Mouse (Mus musculus) CH12.LX (cell line): Measurements from ENCODE around the gene Zbtb20. TPM values are rescaled to one million over a fixed set of nuclear protein-coding genes. Genes with fewer than 3 reads are reported as not detected.

Experiments
- DNase-seq: peaks from one replicate; pipeline ENCODE4 v3.0.0-alpha.2; 2013; ENCODE audit errors: extremely low read depth
- H3K27ac ChIP-seq: 2 replicates; pipeline ENCODE4 v1.5.1; 2012; ENCODE audit warnings: low read depth, mild to moderate bottlenecking, control low read depth, moderate library complexity; ENCODE audit not compliant: insufficient read depth
- H3K27me3 ChIP-seq: replicated peaks from 2 replicates; pipeline ENCODE3; 2012; ENCODE audit warnings: inconsistent platforms
- H3K36me3 ChIP-seq, 2 experiments: replicated peaks in 1 of 2; 2 replicates each; pipeline versions ENCODE3 to v1.6.1; 2012; ENCODE audit warnings: inconsistent platforms in 1 of 2, low read length in 1 of 2, mild to moderate bottlenecking in 1 of 2, mixed read lengths in 1 of 2, moderate library complexity in 1 of 2; ENCODE audit not compliant: control insufficient read depth in 1 of 2, insufficient read depth in 1 of 2
- H3K4me1 ChIP-seq, 2 experiments: 2 replicates each; pipeline ENCODE4 v1.6.1; 2012; ENCODE audit warnings: inconsistent platforms in 1 of 2, moderate library complexity in 1 of 2; ENCODE audit not compliant: insufficient read depth in 2 of 2, control insufficient read depth in 1 of 2
- H3K4me2 ChIP-seq: 2 replicates; pipeline ENCODE4 v1.6.1; 2012; ENCODE audit warnings: low read depth, mild to moderate bottlenecking, control low read depth; ENCODE audit not compliant: poor library complexity, insufficient read depth, severe bottlenecking
- H3K4me3 ChIP-seq, 3 experiments: fragments of 150-350 bp in 1 of 3; sonication (generic) in 1 of 3; replicated peaks in 1 of 3; 2 replicates each; pipeline versions ENCODE3 to v1.5.1; 2011 to 2012; ENCODE audit warnings: low read depth in 2 of 3, low read length in 2 of 3, mild to moderate bottlenecking in 2 of 3, moderate library complexity in 2 of 3, control low read depth in 1 of 3, improper control_type of control experiment in 1 of 3, inconsistent platforms in 1 of 3, mixed read lengths in 1 of 3; ENCODE audit not compliant: poor library complexity in 1 of 3
- H3K79me2 ChIP-seq: replicated peaks from 2 replicates; pipeline ENCODE4 v1.6.1; 2012; ENCODE audit warnings: mild to moderate bottlenecking, moderate library complexity; ENCODE audit not compliant: control insufficient read depth, poor library complexity, insufficient read depth, severe bottlenecking; ENCODE audit errors: extremely low read depth
- H3K9ac ChIP-seq: 2 replicates; pipeline ENCODE4 v1.6.1; 2012; ENCODE audit warnings: low read depth, mild to moderate bottlenecking, control low read depth, moderate library complexity; ENCODE audit not compliant: insufficient read depth
- H3K9me3 ChIP-seq: replicated peaks from 2 replicates; pipeline ENCODE3; 2012; ENCODE audit warnings: low read length, inconsistent platforms, mixed read lengths
- BHLHE40 ChIP-seq: IDR thresholded peaks from 2 replicates; pipeline ENCODE4 v1.6.1; 2011; ENCODE audit warnings: mild to moderate bottlenecking, low read depth, low read length, improper control_type of control experiment
- CHD2 ChIP-seq: IDR thresholded peaks from 2 replicates; pipeline ENCODE4 v1.6.1; 2011; ENCODE audit warnings: low read length, improper control_type of control experiment
- CTCF ChIP-seq, 2 experiments: IDR thresholded peaks in 1 of 2; conservative IDR thresholded peaks in 1 of 2; 2 replicates each; pipeline ENCODE4 v1.5.1; 2011 to 2012; ENCODE audit warnings: low read depth in 2 of 2, low read length in 2 of 2, improper control_type of control experiment in 1 of 2, inconsistent platforms in 1 of 2, mild to moderate bottlenecking in 1 of 2, moderate library complexity in 1 of 2
- ETS1 ChIP-seq: conservative IDR thresholded peaks from 2 replicates; pipeline ENCODE4 v1.6.1; 2012; ENCODE audit warnings: low read depth, mild to moderate bottlenecking, inconsistent platforms, low read length, improper control_type of control experiment, moderate library complexity
- GABPA ChIP-seq: IDR thresholded peaks from 2 replicates; pipeline ENCODE4 v1.6.1; 2012; ENCODE audit warnings: low read depth, low read length, improper control_type of control experiment, inconsistent platforms; ENCODE audit not compliant: insufficient replicate concordance
- KAT2A ChIP-seq: IDR thresholded peaks from 2 replicates; pipeline ENCODE4 v1.6.1; 2012; ENCODE audit warnings: low read length, improper control_type of control experiment, inconsistent platforms; ENCODE audit not compliant: insufficient replicate concordance
- MAX ChIP-seq: IDR thresholded peaks from 2 replicates; pipeline ENCODE4 v1.6.1; 2011; ENCODE audit warnings: low read length, improper control_type of control experiment
- MAZ ChIP-seq: IDR thresholded peaks from 2 replicates; pipeline ENCODE4 v1.6.1; 2012; ENCODE audit warnings: low read depth, mild to moderate bottlenecking, inconsistent platforms, low read length, improper control_type of control experiment, moderate library complexity
- MEF2A ChIP-seq: IDR thresholded peaks from 2 replicates; pipeline ENCODE4 v1.6.1; 2014; ENCODE audit warnings: low read depth, mild to moderate bottlenecking, inconsistent platforms, low read length, improper control_type of control experiment, borderline replicate concordance
- MYC ChIP-seq: IDR thresholded peaks from 2 replicates; pipeline ENCODE4 v1.6.1; 2011; ENCODE audit warnings: low read depth, mild to moderate bottlenecking, improper control_type of control experiment, low read length
- POLR2AphosphoS2 ChIP-seq: IDR thresholded peaks from 2 replicates; pipeline ENCODE4 v1.6.1; 2011; ENCODE audit warnings: low read depth, low read length, improper control_type of control experiment
- RAD21 ChIP-seq: IDR thresholded peaks from 2 replicates; pipeline ENCODE4 v1.6.1; 2011; ENCODE audit warnings: low read depth, mild to moderate bottlenecking, low read length, improper control_type of control experiment, moderate library complexity
- TBP ChIP-seq: conservative IDR thresholded peaks from 2 replicates; pipeline ENCODE4 v1.6.1; 2011; ENCODE audit warnings: low read depth, low read length, improper control_type of control experiment
- UBTF ChIP-seq: IDR thresholded peaks from 2 replicates; pipeline ENCODE4 v1.6.1; 2012; ENCODE audit warnings: low read depth, mild to moderate bottlenecking, inconsistent platforms, low read length, improper control_type of control experiment, moderate library complexity
- USF1 ChIP-seq: IDR thresholded peaks from 2 replicates; pipeline ENCODE4 v1.6.1; 2014; ENCODE audit warnings: low read depth, mild to moderate bottlenecking, inconsistent platforms, low read length, improper control_type of control experiment
- ZKSCAN1 ChIP-seq: IDR thresholded peaks from 2 replicates; pipeline ENCODE4 v1.6.1; 2012; ENCODE audit warnings: low read depth, inconsistent platforms, low read length, improper control_type of control experiment, borderline replicate concordance
- ZMIZ1 ChIP-seq: IDR thresholded peaks from 2 replicates; pipeline ENCODE4 v1.6.1; 2012; ENCODE audit warnings: low read depth, mild to moderate bottlenecking, inconsistent platforms, low read length, improper control_type of control experiment
- dilution Hi-C: fragments of 300-500 bp; cut with MboI; formaldehyde crosslinking; loops from 2 replicates; pipeline ENCODE4 v1.14.3; 2020; ENCODE audit warnings: low sequenced_read_pairs; ENCODE audit not compliant: extremely low pct_unique_long_range_greater_than_20kb, extremely low pct_ligation_motif_present
- in situ Hi-C: fragments of 300-500 bp; cut with MboI; formaldehyde crosslinking; loops from 3 replicates; pipeline ENCODE4 v1.14.3; 2019; ENCODE audit warnings: low sequenced_read_pairs, low pct_ligation_motif_present, low pct_unique_long_range_greater_than_20kb, mixed read lengths
- polyA plus RNA-seq: library from polyadenylated mRNA; unstranded; fragments of >175 nt; gene quantifications from 2 replicates; pipeline ENCODE4 v1.2.1, GENCODE M21; 2012; ENCODE audit warnings: low read depth; ENCODE audit not compliant: insufficient read length
- total RNA-seq, 2 experiments: library from RNA; depleted of rRNA; stranded (reverse); fragments of 300-350 nt in 1 of 2; fragments of >200 nt in 1 of 2; gene quantifications; 2 replicates each; pipeline ENCODE4 v1.2.3; 2012 to 2014

Gene Zbtb20
- total and polyA plus RNA-seq, 3 experiments = 24.9 to 58.0 (median 51.6) TPM

DNA sequence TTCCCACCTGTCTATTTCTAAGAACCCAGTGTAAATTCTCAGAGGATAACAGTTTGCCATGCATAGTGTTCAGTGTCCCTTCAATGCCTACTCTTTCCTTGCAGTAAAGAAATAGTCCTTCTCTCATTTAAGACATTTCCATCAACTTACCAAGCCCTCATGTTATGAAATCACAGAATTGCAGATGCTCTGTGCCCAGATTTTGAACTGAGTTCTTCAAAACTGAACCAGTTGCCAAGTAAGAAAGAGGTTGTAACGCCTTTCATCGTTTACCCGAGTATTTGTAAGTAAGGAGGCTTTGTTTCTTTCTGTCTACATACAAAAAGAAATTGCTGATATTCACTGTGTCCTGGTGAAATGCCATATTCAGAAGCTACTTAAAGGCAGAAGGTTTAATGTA, 454.5 kb downstream of the Zbtb20 start:
- peaks cover 0 to 16% of the 10 kb centered on the region in 2 experiments; a peak in 2 of 4 replicates for H3K4me1 ChIP-seq
- H3K9ac ChIP-seq = no peak overlapping the region
- dilution Hi-C loops = no loop called here

DNA sequence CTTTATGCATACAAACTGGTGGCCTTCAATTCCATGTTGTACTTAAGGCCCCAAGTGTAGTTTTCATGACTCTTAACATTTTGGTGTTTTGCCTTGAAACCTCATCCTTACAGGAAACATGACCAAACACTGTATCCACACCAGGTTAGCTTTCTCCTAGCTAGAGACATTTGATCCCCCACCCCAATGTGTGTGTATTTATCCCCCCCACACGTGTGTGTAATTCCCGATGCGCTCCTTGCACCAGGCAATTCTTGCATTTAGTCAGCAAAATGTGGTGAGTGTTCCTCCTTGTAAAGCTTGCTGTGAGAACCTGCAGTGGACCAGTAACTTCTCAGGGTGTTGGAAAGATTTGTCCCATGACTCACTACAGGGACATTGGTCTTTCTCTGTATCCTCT, 455.8 kb downstream of the Zbtb20 start:
- in situ Hi-C loops = no loop called here

More for the DNA sequence above, 454.5 kb downstream of the Zbtb20 start:
- no peak overlapping the region for H3K27ac ChIP-seq
- no peak for DNase-seq
- no peaks in the 10 kb centered on the region for H3K9me3 ChIP-seq
- no peak overlapping the region for H3K4me2 ChIP-seq
- no peaks in the 10 kb centered on the region for H3K27me3 ChIP-seq
- H3K4me3 ChIP-seq = no peak overlapping the region
- in situ Hi-C loops = no loop called here
- H3K79me2 ChIP-seq = no peaks in the 10 kb centered on the region
- TF ChIP-seq MAZ = no peak
- no peak for TF ChIP-seq UBTF
- no peak for TF ChIP-seq MYC
- TF ChIP-seq ZMIZ1 = no peak
- no peak for TF ChIP-seq TBP
- TF ChIP-seq ETS1 = no peak
- no peak for TF ChIP-seq POLR2AphosphoS2
- no peak for TF ChIP-seq BHLHE40
- TF ChIP-seq KAT2A = no peak
- no peak for TF ChIP-seq ZKSCAN1
- no peak for TF ChIP-seq MAX
- H3K36me3 ChIP-seq = no peaks in the 10 kb centered on the region

DNA sequence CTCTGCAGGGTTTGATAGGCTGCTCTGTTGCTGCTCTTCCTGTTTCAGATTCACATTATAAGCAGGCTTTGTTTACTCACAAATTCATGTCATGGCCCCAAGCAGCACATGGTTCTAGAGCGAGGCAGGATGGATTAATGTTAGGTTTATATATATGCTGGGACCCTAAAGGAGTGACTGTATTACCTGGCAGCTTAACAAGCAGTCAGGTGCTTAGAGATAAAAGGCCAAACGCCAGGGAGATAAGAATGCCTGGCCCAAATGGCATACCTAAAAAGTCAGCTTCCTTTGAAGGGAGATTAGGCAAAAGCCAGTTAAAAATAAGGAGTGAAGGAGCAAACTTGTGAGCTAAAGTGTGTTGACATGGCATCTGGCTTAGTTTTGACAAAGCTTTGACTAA, 457.1 kb downstream of the Zbtb20 start:
- TF ChIP-seq CHD2 (no peak), MEF2A (no peak), UBTF (no peak), ZKSCAN1 (no peak)
- H3K27me3 ChIP-seq = no peaks in the 10 kb centered on the region
- in situ Hi-C loops (no loop called here), dilution Hi-C loops (no loop called here)
- no peaks in the 10 kb centered on the region for H3K36me3 ChIP-seq
- H3K79me2 ChIP-seq = no peaks in the 10 kb centered on the region
- no peak overlapping the region for H3K9ac ChIP-seq
- no peak overlapping the region for H3K4me3 ChIP-seq
- H3K27ac ChIP-seq = no peak overlapping the region
- DNase-seq = no peak
- no peak overlapping the region for H3K4me2 ChIP-seq
- H3K4me1 ChIP-seq = peaks cover 3 to 26% of the 10 kb centered on the region in 2 experiments; a peak in 3 of 4 replicates
- no peaks in the 10 kb centered on the region for H3K9me3 ChIP-seq

More for the DNA sequence above, 455.8 kb downstream of the Zbtb20 start:
- TF ChIP-seq MYC = no peak
- TF ChIP-seq GABPA = no peak
- no peak for TF ChIP-seq CTCF (conservative IDR thresholded peaks at IDR 0.05 in 1 of 2, IDR thresholded peaks at IDR 0.05 in 1 of 2; ENCODE audit: low read depth in 2 of 2, low read length in 2 of 2)
- TF ChIP-seq ETS1 = no peak
- TF ChIP-seq MAZ = no peak
- no peak for TF ChIP-seq USF1
- no peak for TF ChIP-seq MEF2A
- no peak for TF ChIP-seq RAD21
- TF ChIP-seq CHD2 = no peak
- no peak overlapping the region for H3K4me3 ChIP-seq
- no peak overlapping the region for H3K9ac ChIP-seq
- H3K27me3 ChIP-seq = no peaks in the 10 kb centered on the region
- peaks cover 3 to 26% of the 10 kb centered on the region in 2 experiments; a peak in 3 of 4 replicates for H3K4me1 ChIP-seq
- H3K4me2 ChIP-seq = no peak overlapping the region
- no peaks in the 10 kb centered on the region for H3K36me3 ChIP-seq
- H3K9me3 ChIP-seq = no peaks in the 10 kb centered on the region
- no peak for DNase-seq
- H3K27ac ChIP-seq = no peak overlapping the region
- dilution Hi-C loops = no loop called here
- no peaks in the 10 kb centered on the region for H3K79me2 ChIP-seq
